Mouse (Mus musculus) hindbrain, embryonic 12.5 days (tissue): Measurements from ENCODE around the gene Med13l. TPM values are rescaled to one million over a fixed set of nuclear protein-coding genes. Genes with fewer than 3 reads are reported as not detected.

Source experiments
- ATAC-seq: fragments of 200-750 bp; cut with Nextera tagmentation; 2 replicates; pipeline ENCODE4 v1.8.0; 2017; ENCODE audit warnings: moderate TSS enrichment; ENCODE audit not compliant: low FRiP score
- H3K27ac ChIP-seq: fragments of 300-500 bp; sonication (generic); 2 replicates; pipeline ENCODE4 v1.5.1; 2016; ENCODE audit warnings: mild to moderate bottlenecking
- H3K27me3 ChIP-seq: fragments of 300-500 bp; sonication (generic); 2 replicates; pipeline ENCODE4 v1.6.1; 2016; ENCODE audit warnings: mild to moderate bottlenecking
- H3K36me3 ChIP-seq: fragments of 300-500 bp; sonication (generic); 2 replicates; pipeline ENCODE4 v1.6.1; 2016; ENCODE audit warnings: mild to moderate bottlenecking
- H3K4me1 ChIP-seq: fragments of 300-500 bp; sonication (generic); 2 replicates; pipeline ENCODE4 v1.6.1; 2016
- H3K4me2 ChIP-seq: fragments of 300-500 bp; sonication (generic); replicated peaks from 2 replicates; pipeline ENCODE4 v1.6.1; 2016; ENCODE audit warnings: mild to moderate bottlenecking
- H3K4me3 ChIP-seq: fragments of 300-500 bp; sonication (generic); 2 replicates; pipeline ENCODE4 v1.5.1; 2016; ENCODE audit warnings: mild to moderate bottlenecking
- H3K9ac ChIP-seq: fragments of 300-500 bp; sonication (generic); 2 replicates; pipeline ENCODE4 v1.6.1; 2016; ENCODE audit warnings: mild to moderate bottlenecking, moderate library complexity
- H3K9me3 ChIP-seq: fragments of 300-500 bp; sonication (generic); replicated peaks from 2 replicates; pipeline ENCODE4 v1.6.1; 2016; ENCODE audit warnings: mild to moderate bottlenecking
- WGBS: fragments of 180-500 bp; shearing (Covaris S2); methylation state at CpG from one replicate; pipeline ENCODE4 v1.1.7; 2016; 5-methylcytosine and 5-hydroxymethylcytosine counted together
- polyA plus RNA-seq: library from polyadenylated mRNA; unstranded; fragments of >200 nt; fragmentation: Nextera tagmentation; extraction: Ambion mirVana; gene quantifications from 2 replicates; pipeline ENCODE4 v1.2.1, GENCODE M21; 2016

Med13l gene
- polyA plus RNA-seq, 1 experiment from 2014 or later: 18.7 TPM

DNA sequence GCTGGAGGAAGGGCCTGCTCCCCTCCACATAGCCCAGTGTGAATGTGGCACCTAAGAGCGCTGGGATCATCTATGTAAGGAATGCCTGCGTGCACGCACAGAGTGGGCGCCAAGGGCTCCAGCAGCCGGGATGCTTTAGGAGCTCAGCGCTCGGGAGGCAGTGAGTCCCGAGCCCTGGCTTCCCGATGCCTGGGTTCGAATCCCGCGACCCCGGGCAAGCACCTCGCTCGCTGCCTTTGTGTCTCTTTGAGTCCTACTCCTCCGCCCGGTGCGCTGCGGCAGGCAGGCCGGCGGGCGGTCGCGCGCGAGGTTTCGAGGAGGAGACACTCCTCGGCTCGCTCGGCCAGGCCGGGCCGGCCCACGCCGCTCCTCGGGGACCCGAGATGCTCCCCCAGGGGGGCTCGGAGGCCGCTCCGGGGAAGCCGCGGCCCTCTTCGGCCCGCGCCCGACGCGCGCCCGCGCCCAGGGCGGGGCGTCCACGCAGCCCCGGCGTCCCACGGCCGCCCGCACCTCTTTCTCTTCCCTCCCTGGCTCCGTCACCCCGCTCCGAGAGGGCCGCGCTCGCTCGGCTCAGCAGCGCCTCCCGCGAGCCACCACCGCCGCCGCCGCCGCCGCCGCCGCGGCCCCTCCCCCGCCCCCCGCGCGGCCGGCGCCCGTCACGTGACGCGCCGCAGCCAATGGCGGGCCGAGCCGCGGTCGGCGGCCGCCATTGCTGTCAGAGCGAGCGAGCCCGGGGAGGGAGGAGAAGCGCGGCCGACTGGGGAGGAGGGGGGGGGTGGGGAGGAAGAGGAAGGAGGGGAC, 695 bp upstream of the Med13l start:
- peaks cover 31% of the 10 kb centered on the region for H3K4me1 ChIP-seq
- peak overlapping the region; percentile 96 for H3K27ac ChIP-seq
- H3K9ac ChIP-seq: peak overlapping the region; percentile 93
- H3K36me3 ChIP-seq: no peaks in the 10 kb centered on the region
- WGBS: under 1% methylated on average over 55 of the region's 101 CpGs
- H3K4me2 ChIP-seq: peak overlapping the region; percentile 71
- H3K9me3 ChIP-seq: no peaks in the 10 kb centered on the region
- H3K4me3 ChIP-seq: peak overlapping the region; percentile 90
- peaks cover 7% of the 10 kb centered on the region for H3K27me3 ChIP-seq
- peak; percentile 93 for ATAC-seq

DNA sequence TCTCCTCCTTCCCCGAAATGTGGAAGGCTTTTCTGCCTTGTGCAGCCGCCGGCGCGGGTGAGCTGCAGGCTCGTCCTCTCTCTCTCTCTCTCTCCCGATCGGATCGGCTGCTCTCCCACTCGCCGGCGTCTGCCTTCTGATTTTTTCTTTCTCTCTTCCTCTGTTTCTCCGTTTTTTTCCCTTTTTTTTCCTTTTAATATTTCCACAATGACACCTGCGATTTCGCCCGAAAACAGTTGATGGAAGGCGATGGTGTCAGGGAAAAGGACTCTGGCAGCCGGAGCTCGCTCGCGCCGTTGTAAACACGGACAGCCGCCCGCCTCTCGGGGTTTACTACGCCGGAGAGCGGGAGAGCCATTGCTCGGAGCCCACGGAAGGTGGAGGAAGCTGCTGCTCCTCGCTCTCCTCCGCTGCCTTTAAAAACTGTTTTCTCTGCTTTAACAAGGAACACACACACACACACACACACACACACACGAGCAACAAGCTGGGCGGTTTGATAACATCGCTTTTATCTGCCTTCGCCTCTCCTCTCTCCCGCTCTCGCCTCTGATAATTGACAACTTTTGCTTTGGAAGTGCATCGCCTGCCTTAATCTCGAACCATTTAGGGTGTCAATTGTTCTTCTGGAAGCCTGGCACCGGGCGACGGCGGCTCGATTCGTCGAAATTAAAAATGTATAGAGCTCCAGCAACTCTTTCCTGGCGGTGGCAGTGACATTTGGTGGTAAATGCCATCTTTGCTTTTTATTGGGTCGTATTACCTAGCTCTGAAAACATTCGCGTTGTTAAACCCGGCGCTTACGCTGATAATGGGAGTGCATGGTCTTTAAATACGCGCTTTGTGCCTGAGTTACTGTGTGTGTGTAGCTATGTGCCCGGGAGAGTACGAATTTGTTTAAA, 858 bp downstream of the Med13l start:
- no peak for ATAC-seq

DNA sequence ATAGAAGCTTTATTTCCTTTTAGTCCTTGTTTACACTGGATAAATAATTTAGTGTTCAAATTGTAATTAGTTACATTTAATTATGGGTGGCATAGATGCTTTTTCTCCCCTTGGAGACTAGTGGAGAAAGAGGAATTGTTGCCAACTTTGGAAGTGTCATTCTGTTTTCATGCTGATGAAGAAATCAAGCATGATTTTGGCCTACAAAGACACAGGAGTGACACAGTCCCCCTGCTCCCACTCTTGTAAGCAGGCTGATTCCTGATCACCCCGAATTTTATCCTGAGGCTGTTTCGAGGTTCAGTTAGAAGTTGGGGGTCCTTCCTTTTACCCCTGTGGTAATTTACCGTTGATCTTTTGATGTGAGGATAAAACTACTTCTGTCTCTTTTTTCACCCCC, 1.7 kb downstream of the Med13l start:
- H3K4me1 ChIP-seq: peaks cover 49% of the 10 kb centered on the region
- 46% methylated on average over 3 of the region's 3 CpGs for WGBS
- H3K27me3 ChIP-seq: no peaks in the 10 kb centered on the region
- H3K4me3 ChIP-seq: peak overlapping the region; percentile 90
- H3K4me2 ChIP-seq: peak overlapping the region; percentile 52
- H3K27ac ChIP-seq: no peak overlapping the region
- ATAC-seq: no peak
- no peaks in the 10 kb centered on the region for H3K36me3 ChIP-seq
- peak overlapping the region; percentile 93 for H3K9ac ChIP-seq
- no peaks in the 10 kb centered on the region for H3K9me3 ChIP-seq

More for the DNA sequence above, 858 bp downstream of the Med13l start:
- under 1% methylated on average over 53 of the region's 59 CpGs for WGBS
- Histone ChIP-seq H3K4me1 (peaks cover 43% of the 10 kb centered on the region), H3K4me2 (peak overlapping the region; percentile 52), H3K4me3 (peak overlapping the region; percentile 90), H3K9ac (peak overlapping the region; percentile 93), H3K36me3 (no peaks in the 10 kb centered on the region), H3K27me3 (no peaks in the 10 kb centered on the region; the same call in 1 of the 2 replicates), H3K27ac (peak overlapping the region; percentile 92), H3K9me3 (no peaks in the 10 kb centered on the region)

DNA sequence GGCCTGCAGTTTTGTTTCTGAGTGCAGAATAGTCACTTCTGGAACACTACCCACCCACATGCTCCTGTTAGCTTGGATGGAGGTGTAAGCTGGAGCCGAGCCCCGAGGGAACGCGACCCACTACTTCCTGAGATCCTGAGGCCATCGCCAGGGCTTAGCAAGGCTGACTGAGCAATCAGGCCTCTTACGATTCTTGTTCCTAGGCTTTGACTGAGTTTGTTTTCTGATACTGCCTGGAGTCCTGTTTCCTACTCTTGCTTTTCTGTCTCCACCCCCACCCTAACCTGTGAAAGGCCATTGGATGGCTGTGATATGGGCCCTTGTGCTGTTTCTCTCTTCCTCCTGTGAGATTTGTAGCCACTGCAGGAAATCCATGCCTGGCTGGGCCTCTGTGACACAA, 3.1 kb downstream of the Med13l start:
- H3K9ac ChIP-seq: no peak overlapping the region
- ATAC-seq: no peak
- H3K36me3 ChIP-seq: no peaks in the 10 kb centered on the region
- H3K27ac ChIP-seq: no peak overlapping the region
- H3K9me3 ChIP-seq: no peaks in the 10 kb centered on the region
- 0 out of 2 replicates have a peak overlapping the region, but pooled peaks have one; percentile 21 for H3K4me2 ChIP-seq
- H3K27me3 ChIP-seq: no peaks in the 10 kb centered on the region
- 35% methylated on average over 6 of the region's 6 CpGs for WGBS
- peaks cover 63% of the 10 kb centered on the region for H3K4me1 ChIP-seq
- H3K4me3 ChIP-seq: no peak overlapping the region

DNA sequence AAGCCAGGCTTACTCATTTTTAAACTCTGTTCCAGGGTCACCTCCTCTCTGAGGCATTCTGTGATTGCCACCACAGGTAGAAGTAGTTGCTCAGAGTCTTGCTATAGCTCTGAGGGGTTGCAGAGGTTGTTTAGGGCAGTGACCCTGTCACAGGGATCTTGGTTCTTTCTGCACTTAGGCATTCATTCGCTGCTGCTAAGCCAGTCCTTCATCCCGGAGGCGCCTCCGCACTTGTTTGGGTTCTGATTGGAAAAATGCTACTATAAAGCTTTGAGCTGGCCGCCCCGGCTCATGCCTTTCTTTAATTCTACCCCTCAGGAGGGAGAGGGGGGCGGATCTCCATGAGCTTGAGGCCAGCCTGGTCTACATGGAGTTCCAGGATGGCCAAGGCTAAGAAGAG, 6.9 kb downstream of the Med13l start:
- no peak overlapping the region for H3K27ac ChIP-seq
- 23% methylated on average over 7 of the region's 7 CpGs for WGBS
- no peak overlapping the region for H3K4me3 ChIP-seq
- H3K9ac ChIP-seq: no peak overlapping the region
- no peaks in the 10 kb centered on the region for H3K9me3 ChIP-seq
- H3K4me2 ChIP-seq: no peak overlapping the region
- H3K27me3 ChIP-seq: no peaks in the 10 kb centered on the region
- no peak for ATAC-seq
- peaks cover 78% of the 10 kb centered on the region for H3K4me1 ChIP-seq
- H3K36me3 ChIP-seq: no peaks in the 10 kb centered on the region

DNA sequence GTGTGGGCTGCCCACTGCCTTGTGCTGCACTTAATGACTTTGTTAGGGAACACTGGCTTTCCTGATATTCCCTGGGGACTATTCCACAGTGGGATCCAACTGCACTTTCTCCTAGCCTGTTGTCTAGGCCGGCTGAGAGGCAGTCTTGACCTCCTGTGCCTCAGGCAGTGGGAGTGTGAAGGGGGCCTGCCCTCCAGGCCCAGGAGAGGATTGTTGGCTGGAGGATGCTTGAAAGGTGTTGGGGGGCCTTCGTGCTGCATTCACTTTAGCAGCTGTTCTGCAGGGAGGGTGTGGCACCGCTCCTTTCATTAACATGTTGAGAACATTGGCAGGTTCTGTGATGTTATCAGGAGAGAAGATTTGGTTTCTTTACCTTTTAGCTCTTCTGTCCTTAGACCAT, 8.5 kb downstream of the Med13l start:
- no peak for ATAC-seq
- no peak overlapping the region for H3K4me3 ChIP-seq
- H3K36me3 ChIP-seq: no peaks in the 10 kb centered on the region
- H3K27ac ChIP-seq: no peak overlapping the region
- no peak overlapping the region for H3K4me2 ChIP-seq
- no peaks in the 10 kb centered on the region for H3K27me3 ChIP-seq
- peaks cover 74% of the 10 kb centered on the region for H3K4me1 ChIP-seq
- no peak overlapping the region for H3K9ac ChIP-seq
- no peaks in the 10 kb centered on the region for H3K9me3 ChIP-seq
- WGBS: 44% methylated on average over 3 of the region's 3 CpGs

DNA sequence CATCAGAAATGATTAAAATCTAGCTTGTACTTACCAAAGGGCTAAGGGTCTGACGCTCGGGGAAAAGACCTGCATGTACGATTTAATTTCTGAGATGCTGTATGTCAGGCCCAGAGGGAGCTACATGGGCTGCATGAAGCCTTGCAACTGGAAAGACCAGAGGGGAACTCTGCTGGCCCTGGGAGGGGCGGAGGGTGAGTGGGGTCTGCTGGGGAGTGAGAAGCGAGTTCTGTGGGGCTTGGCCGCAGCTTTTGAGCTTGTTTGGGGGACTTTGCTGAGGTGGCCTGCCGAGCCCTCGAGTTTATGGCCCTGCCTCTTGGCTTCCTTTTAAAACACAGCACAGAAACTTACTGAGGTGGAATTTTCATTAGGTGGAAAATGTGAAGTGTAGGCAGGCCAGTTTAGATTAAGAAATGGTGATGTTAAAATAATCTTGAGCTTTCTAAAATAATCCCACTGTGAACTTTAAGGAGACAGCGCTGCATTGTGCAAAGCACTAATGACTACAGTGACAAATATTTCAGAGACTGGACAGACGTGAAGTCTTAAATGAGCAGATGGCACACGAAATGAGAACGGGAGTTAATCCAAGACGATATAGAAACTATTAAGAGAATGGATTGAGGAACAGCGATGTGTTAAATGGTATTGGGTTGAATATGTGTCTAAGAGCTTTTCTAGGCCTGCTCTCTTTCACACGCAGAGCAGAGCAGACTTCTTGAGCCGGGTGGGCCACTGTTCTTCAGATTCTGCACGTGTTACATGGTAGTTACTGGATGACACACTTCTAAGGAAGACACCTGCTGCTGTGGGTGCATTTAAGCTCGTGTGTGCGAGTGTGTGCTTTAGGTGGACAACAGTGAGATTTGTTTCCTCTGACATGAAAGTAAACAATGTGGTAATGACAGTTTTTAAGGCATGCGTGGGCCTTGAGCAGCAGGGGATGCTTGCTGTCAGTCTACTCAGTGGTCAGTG, 9.4 kb downstream of the Med13l start:
- ATAC-seq: no peak
- H3K27me3 ChIP-seq: no peaks in the 10 kb centered on the region
- peaks cover 77% of the 10 kb centered on the region for H3K4me1 ChIP-seq
- 53% methylated on average over 20 of the region's 20 CpGs for WGBS
- H3K4me2 ChIP-seq: no peak overlapping the region
- H3K9me3 ChIP-seq: no peaks in the 10 kb centered on the region
- no peak overlapping the region for H3K9ac ChIP-seq
- H3K4me3 ChIP-seq: no peak overlapping the region
- H3K27ac ChIP-seq: no peak overlapping the region
- no peaks in the 10 kb centered on the region for H3K36me3 ChIP-seq

DNA sequence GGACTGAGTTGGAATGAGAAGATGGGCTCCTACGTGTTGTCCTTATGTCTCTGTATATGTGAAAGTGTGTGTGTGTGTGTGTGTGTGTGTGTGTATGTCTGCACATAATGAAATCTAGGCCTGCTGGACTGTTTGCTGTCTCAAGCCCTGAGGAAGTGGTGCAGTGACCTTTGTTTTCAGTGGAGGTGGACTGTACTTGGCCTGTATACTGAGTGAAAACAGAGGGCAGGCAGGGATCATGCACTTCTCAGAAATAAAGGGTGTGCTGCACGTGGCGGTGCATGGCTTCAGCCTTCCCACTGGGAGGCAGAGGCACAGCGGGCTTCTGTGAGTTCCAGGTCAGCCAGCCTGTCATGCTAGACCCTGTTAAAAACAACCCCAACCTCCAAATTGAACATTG, 11.0 kb downstream of the Med13l start:
- Histone ChIP-seq H3K27me3 (no peaks in the 10 kb centered on the region), H3K4me3 (no peak overlapping the region), H3K4me2 (no peak overlapping the region), H3K9me3 (no peaks in the 10 kb centered on the region), H3K36me3 (no peaks in the 10 kb centered on the region), H3K27ac (no peak overlapping the region), H3K9ac (no peak overlapping the region), H3K4me1 (peaks cover 75% of the 10 kb centered on the region)
- ATAC-seq: no peak
- WGBS: 49% methylated on average over 4 of the region's 4 CpGs

DNA sequence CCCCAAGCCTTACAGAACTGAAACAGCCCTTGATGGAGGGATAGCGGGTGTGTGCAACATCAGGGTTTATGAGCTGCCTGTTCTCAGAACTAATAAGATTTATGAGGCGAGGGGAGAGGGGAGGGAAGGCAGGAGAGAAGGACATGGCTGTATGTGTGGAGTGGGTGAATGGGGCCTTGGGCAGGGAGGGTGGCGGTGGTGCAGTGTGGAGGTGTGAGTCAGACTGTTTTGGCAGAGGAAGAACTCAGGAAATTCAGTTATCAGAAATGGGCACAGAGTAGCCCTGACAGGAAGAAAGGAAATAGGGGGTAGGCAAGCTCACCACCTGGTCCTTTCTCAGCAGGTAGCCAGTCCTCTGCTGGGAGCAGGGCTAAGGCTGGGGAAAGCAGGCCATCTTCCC, 13.8 kb downstream of the Med13l start:
- WGBS: 60% methylated on average over 3 of the region's 3 CpGs

DNA sequence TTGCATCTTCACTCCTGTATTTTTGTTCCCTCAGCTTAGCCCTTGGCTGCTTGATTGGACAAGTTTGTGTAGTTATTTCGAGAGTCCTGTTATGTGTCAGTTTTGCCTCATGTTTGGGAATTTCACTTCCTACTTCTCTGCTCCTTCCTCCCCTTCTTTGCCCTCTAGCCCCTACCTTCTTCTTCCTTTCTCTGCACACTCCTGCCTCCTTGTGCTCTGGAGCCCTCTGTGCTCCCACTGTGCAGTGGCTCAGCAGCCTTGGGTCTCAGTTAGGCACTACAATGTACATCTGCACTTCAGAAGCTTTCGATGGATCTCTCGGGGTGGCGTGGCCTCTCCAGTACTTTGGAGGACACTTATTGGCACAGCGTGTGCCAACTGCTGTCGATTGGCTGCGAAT, 14.5 kb downstream of the Med13l start:
- H3K27me3 ChIP-seq: no peaks in the 10 kb centered on the region
- no peaks in the 10 kb centered on the region for H3K36me3 ChIP-seq
- H3K27ac ChIP-seq: no peak overlapping the region
- no peak for ATAC-seq
- no peaks in the 10 kb centered on the region for H3K9me3 ChIP-seq
- no peak overlapping the region for H3K4me2 ChIP-seq
- WGBS: 66% methylated on average over 7 of the region's 7 CpGs
- H3K9ac ChIP-seq: no peak overlapping the region
- no peak overlapping the region for H3K4me3 ChIP-seq
- peaks cover 53% of the 10 kb centered on the region for H3K4me1 ChIP-seq

More for the DNA sequence above, 13.8 kb downstream of the Med13l start:
- Histone ChIP-seq H3K27ac (no peak overlapping the region), H3K4me2 (no peak overlapping the region), H3K4me1 (peaks cover 61% of the 10 kb centered on the region), H3K4me3 (no peak overlapping the region), H3K9ac (no peak overlapping the region), H3K9me3 (no peaks in the 10 kb centered on the region), H3K36me3 (no peaks in the 10 kb centered on the region), H3K27me3 (no peaks in the 10 kb centered on the region)
- ATAC-seq: no peak

DNA sequence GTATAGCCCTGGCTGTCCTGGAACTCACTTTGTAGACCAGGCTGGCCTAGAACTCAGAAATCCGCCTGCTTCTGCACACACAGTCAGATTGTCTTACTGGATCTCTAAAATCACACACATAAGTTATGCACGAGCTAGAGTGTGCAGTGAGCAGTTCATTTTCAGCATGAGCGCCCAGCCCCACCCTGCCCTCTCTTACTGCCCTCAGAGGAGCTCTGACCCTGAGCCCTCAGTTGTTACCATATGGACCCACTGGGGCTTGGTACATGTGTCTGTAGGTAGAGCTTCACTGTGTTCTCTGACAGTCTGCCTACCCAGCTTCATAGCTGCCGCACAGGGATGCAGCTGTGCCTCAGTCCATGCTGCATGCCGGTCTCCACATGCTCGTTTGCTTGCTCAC, 15.4 kb downstream of the Med13l start:
- Histone ChIP-seq H3K27me3 (no peaks in the 10 kb centered on the region), H3K9ac (no peak overlapping the region), H3K9me3 (no peaks in the 10 kb centered on the region), H3K27ac (no peak overlapping the region), H3K4me3 (no peak overlapping the region), H3K4me1 (peaks cover 47% of the 10 kb centered on the region), H3K4me2 (no peak overlapping the region), H3K36me3 (no peaks in the 10 kb centered on the region)
- 44% methylated on average over 6 of the region's 6 CpGs for WGBS
- peak; percentile 46; the same call in 1 of the 2 replicates for ATAC-seq
